26 mouse cellular contexts compared by ENCODE assay signal in genomic region chr9:86453626-86454025, GRCm38 (mm10).
"Had no signal": no experiment of that assay in that cellular context is flagged by ENCODE, and none has a peak within 500 bp of the region (broad histone marks: within the 10 kb centered on the region; RNA-seq: fewer than 3 reads in every experiment).

No protein-coding gene starts in this region.

- H3K4me1 ChIP-seq: heart, embryonic 15.5 days had no signal

- ATAC-seq: hindbrain, postnatal 0 days; intestine, embryonic 16.5 days; liver, postnatal 0 days had no signal

- DNase-seq: gastrocnemius, postnatal 14 days; gastrocnemius, postnatal 36 days; heart, adult 18-20 months; heart, postnatal 14 days; heart, postnatal 36 days; kidney, adult 11 months; kidney, adult 2 months; kidney, adult 9 months; kidney, postnatal 14 days; kidney, postnatal 36 days; left cerebral cortex, postnatal 4 days; liver, embryonic 13.5 days; liver, postnatal 0 days had no signal

- H3K27ac ChIP-seq: heart, embryonic 13.5 days; heart, embryonic 15.5 days; hindbrain, embryonic 13.5 days; hindbrain, embryonic 15.5 days; hindbrain, postnatal 0 days; kidney, embryonic 15.5 days; kidney, postnatal 0 days; layer of hippocampus, adult 2 months; left cerebral cortex, adult 2 months; limb, embryonic 13.5 days; limb, embryonic 15.5 days; liver, embryonic 13.5 days; liver, embryonic 15.5 days had no signal

- H3K4me3 ChIP-seq: heart, embryonic 13.5 days; heart, embryonic 15.5 days; hindbrain, embryonic 13.5 days; hindbrain, embryonic 15.5 days; kidney, embryonic 15.5 days; layer of hippocampus, adult 2 months; left cerebral cortex, adult 2 months; limb, embryonic 13.5 days; limb, embryonic 15.5 days; liver, embryonic 13.5 days; liver, embryonic 15.5 days had no signal
